Mouse (Mus musculus) regulatory T cell (primary cell): Measurements from ENCODE around the gene Vps26b.

ENCODE experiments used
- in situ Hi-C: fragments of 300-600 bp; cut with MboI, MseI; formaldehyde crosslinking; loops from one replicate; pipeline ENCODE4 v1.15.1; 2025; ENCODE audit warnings: high pct_unique_total_duplicates

The Vps26b gene

GRCm38 (mm10) chr9:26997062-26997461 is 32.8 kb downstream of the Vps26b start:
- in situ Hi-C loops = no loop called here

GRCm38 (mm10) chr9:26993900-26994299 is 36.0 kb downstream of the Vps26b start:
- in situ Hi-C loops = no loop called here

DNA sequence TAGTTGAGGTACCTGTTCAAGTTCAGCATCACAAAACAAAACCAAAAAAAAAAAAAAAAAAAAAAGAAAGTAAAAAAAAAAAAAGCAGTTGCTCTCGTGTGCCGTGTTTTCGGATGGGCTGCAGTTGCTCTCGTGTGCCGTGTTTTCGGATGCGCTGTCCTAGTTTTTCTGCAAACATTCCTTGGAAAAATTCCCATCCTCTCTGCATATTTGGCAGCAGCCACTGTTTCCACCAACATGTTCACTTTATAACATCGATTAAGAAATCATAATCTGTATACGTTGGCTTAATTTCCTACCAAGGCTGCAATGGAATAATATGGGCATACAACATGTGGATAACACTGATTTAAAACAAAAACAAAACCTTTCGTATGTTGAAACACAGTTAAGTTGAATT is 36.7 kb downstream of the Vps26b start:
- in situ Hi-C loops = no loop called here

DNA sequence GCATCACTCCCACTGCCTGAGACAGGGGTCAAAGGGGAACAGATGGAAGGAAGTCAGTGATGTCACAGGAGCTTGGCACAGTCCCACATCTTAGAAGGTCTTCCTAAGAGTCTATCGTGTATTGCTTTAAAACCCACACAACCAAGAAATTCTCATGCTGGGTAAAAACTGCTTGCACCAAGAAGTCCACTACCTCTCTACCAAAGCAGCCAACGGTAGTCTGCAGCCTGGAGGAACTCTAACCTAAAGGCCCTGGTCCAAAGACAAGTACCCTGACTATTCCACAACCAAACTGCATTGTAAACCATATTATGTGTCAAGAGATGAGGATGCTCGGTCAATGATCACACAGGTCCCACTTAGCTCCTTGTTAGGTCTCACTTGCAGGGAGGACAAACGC is 39.7 kb downstream of the Vps26b start:
- in situ Hi-C loops = no loop called here

DNA sequence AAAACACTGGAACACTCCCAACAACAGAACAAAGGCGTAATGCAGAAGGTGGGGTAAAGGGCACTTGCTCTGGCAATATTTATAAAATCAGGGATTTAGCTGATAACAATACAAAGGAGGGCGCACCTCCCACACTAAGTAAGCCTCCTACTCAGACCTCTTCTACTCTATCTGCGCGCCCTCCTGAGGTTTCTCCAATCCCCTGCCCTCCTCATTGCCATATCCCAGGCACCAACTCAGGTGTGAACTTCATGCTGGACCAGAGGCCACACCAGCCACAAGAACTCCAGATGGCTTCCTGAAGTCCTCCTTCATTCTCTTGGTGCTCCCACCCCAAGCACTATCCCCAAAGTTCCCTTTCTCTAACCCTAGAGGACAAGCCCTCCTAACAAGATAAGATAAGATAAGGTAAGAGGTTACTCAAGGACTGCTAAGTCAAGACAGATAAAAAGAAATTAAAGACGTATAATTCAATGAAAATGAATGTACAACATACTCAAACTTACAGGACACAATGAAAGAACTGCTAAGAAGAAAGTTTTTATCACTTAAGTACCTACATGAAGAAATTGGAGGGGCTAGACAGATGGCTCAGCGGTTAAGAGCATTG is 44.1 kb downstream of the Vps26b start:
- in situ Hi-C loops = no loop called here

- in situ Hi-C loops = no loop called here
Observed at GRCm38 (mm10) chr9:26985090-26985613, 44.7 kb downstream of the Vps26b start.

DNA sequence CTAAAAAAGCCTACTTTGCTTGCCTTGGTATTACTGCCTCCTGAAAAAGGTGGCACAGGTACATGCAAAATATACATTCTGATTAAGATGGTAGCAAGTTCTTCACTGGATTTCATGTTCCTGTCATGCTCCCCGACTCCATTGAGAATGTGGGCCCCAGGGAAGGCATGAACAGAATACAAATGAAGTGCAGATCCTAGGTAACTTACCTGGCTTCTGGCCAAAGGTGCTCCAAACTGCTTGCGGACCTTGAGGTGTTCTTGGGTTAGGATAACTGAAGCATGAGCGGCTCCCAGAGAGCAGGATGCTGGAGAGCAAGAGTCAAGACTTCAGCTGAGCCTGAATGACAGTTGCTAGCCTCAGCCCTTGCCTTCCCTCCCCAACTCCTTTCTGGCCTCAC is 51.1 kb downstream of the Vps26b start:
- in situ Hi-C loops = no loop called here

DNA sequence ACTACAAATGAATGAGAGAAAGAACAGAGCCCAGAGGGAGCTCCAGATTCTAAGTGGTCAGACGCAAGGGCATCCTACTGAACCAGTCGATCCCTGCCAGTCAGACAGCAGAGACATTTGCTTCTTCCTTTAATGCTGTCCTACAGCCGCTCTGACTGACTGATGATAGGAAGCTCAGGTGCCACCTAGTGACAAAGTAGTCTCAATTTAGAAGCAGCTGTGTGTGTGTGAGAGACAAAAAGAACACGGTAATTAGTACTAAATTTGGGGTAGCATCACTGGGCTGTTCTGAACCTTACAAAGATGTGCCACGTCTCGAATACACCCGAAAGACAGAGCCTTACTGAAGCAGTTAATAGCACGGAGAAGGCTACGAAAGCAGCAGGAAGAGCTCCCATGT is 52.1 kb downstream of the Vps26b start:
- in situ Hi-C loops = no loop called here
